Mouse (Mus musculus): ENCODE results near the gene Zfp993. TPM values are rescaled to one million over a fixed set of nuclear protein-coding genes. Genes with fewer than 3 reads are reported as not detected.
"Not testable (repeated sequence)": the region's sequence is repeated elsewhere in the genome, so short reads cannot be mapped to it uniquely, and the experiment has no call there.

Zfp993 gene
- total RNA-seq (2021): 1 to 10 TPM; 2.1 to 2.3 TPM
- long read RNA-seq, experiment 1: 0 reads
- long read RNA-seq, experiment 2, partial matches to known transcripts: 0 of 1 reads
- long read RNA-seq, experiment 2, other reads (novel, unspliced or antisense): 1 of 1 reads

DNA sequence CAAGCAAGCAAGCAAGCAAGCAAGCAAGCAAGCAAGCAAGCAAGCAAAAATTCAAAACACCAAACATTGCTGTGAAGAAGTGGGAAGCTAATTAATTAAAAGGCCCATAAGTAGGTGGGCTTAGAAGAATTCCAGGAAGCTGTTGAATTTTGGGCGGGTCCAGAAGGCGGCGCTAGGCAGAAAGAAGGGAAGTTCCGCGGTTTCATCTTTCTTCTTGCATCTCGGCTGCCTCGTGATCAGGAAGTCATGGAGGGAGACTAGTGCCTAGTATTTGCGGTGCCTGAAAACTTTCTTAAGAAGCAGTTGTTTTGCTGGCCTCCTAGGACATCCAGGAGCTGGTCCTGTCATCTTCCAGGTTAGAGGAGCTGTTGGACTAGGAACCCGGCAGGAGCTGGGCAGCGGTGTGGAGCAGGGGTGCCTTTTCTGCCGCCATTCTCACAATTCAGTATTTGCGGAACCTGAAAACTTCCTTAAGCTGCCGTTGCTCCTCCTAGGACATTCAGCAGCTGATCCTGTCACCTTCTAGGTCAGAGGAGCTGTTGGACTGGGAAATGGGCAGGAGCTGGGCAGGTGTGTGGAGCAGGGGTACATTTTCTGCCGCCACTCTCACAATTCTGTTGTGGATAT is at the start of gene Zfp993:
Gene Zfp993 (plus strand): TSS at position 188 of the 627 bp plus-strand sequence.
- DNase-seq: not testable (repeated sequence)

DNA sequence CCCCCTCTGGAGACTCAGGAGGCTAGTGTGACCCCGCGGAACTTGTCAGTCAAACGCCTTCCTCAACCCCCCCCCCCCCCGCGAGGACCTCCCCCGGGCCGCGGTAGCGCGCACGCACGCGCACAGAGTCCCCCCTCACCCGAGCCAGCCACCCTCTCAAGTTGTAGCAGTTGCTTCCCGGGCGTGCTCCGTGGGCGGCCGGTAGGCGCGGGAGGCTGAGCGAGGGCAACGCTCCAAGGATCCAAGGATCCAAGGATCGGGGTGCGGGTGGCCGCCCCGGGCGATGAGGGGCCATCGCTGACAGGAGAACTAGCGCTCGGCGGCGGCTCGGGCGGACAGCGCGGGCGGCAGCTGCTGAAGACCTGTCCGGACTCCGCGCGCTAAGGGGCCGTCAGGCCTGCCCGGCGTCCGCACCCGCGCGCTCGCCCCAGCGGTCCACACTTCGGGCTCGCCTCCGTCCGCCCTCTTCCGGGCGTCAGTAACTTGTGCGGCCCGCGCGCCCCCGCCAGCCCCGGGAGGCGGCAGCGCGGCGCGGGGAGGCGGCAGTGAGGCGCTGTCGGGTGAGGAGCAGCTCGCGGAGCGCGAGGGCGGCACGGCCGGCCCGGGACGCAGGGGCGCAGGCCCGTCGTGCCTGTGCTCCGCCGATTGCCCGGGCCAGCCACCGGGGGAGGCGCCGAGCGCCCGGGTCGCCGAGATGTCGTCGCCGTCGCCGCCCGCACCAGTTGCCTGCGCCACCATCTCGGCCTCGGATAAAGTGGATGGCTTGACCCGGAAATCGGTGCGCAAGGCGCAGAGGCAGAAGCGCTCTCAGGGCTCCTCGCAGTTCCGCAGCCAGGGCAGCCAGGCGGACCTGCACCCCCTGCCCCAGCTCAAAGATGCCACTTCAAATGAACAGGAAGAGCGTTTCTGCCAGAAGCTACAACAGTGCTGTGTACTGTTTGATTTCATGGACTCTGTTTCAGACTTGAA is 30.6 kb upstream of the Zfp993 start:
- not testable (repeated sequence) for DNase-seq

DNA sequence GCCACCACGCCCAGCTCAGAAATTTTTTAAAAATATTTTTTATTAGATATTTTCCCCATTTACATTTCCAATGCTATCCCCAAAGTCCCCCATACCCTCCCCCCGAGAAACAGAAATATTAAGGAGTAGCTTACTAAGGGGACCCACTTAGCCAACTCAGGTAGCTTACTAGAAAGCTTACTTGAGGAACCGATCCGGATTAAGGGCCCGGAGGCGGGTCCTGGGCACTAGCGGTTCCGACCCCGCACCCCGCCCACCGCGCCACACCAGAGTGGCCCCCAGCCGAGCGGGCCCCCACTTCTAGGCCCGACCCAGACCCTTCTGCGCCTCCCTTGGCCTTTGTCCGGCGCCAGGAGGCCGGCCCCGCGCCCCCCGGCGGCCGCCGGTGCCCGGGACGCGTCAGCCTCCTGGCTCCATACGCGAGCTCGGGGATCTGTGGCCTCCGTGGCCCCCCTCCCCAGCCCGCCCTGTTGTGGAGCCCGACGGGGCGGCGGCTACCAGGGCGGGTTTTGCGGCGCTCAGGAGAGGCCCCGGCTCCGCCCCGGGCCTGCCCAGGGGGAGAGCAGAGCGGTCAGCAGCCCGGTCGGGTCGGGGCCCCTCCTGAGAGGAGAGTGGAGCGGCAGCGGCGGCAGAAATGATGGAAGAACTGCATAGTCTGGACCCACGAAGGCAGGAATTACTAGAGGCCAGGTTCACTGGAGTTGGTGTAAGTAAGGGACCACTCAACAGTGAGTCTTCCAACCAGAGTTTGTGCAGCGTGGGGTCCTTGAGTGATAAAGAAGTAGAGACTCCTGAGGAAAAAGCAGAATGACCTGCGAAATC is 7.0 kb upstream of the Zfp993 start:
- not testable (repeated sequence) for DNase-seq

DNA sequence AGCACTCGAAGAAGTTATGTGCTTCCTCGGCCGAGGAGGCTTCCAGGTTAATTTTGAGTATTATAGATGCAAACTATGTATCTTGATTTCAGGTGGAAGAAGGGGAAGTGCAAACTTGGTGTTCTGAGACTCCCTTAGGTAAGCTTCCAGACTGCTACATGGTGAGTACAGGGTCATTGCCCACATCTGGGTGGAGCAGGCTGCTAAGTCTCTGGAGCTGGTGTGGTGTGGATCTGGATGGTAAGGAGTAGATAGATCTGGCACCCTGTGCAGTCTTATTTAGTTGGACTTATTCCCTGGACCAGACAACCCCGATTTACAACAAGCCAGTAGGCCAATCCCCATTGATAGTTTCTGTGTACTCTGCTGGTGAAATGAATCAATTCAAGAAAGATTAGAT is 33.6 kb downstream of the Zfp993 start:
- DNase-seq: not testable (repeated sequence)

DNA sequence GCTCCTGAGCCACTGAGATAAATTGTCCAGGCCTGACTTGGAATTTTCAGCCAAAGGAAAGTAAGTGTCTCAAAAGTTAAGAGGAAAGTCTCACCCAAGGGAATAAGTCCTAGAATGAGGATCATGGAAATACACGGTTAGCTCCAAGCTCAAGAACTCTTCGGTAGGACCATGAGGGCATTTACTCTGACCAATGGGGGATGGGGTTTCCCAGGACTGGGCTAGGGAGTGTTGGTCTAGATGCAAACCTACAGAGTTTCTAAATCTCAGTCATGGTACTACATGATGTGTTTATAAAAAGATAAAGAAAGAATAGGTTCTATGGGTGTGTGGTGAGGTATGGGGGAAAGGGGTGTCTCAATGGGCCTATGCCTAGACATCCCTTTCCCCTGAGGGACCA is 38.9 kb downstream of the Zfp993 start:
- not testable (repeated sequence) for DNase-seq

DNA sequence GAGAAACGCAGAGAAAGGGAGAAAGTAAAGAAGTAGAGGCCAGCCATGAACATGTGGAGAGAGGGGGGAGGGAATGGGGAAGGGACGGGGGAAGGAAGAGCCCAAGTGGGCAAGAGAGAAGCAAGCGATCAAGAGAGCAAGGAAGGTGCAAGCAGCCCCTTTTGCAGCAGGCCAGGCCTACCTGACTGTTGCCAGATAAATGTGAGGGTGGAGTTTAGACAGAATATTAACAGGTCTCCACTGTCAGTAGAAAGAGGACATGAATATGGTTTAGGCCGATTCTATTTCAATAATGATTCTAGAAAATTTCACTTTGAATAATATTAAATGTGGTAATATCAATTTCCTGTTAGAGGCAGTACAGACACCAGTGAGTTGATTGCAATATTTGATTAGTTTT is 39.4 kb downstream of the Zfp993 start:
- not testable (repeated sequence) for DNase-seq

DNA sequence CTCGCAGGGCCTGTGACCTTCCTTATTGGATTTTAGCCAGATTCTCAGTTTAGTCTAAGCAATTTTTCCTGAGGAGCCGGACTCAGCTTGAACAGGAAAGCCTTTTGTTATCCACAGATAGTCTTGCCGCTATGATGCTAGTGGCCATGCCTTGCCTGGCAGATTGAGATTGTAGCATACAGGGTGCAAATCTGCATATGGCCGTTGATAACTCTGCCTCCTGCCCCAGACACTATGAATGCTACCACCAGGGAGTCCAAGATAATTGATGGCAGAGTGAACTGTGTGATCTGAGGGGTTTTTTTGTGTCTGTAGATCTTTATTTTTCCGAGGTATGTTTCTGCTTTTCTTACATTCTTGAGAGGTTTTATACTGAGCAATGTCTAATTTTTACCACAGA is 39.9 kb downstream of the Zfp993 start:
- not testable (repeated sequence) for DNase-seq

Other genes starting within 250 kb of the Zfp993 start
- gene Zfp992, start 161.9 kb upstream of the Zfp993 start, total RNA-seq (2021): 1 to 10 TPM in 1 of 2 experiments, under 1 TPM in 1; 0.56 to 1.0 TPM
- under 1 TPM; 0.13 to 0.27 TPM for gene Zfp981, start 108.9 kb upstream of the Zfp993 start, total RNA-seq (2021)